Mouse (Mus musculus): ENCODE measurements at regions not wholly inside any gene's neighbourhood (a gene's known extent, or its start where the extent isn't known, plus 50 kb on each side); places are given as distances from the start of the nearest gene placed in this dataset.

- Histone ChIP-seq H3K36me3 (ENCODE audit: insufficient read depth) (no peaks in the 10 kb centered on the region), H3K4me2 (ENCODE audit: low read depth) (no peak overlapping the region), H3K27ac (ENCODE audit: low read depth, low read length) (0 out of 2 replicates have a peak overlapping the region, but pooled peaks have one; percentile 23), H3K4me1 (ENCODE audit: insufficient read depth) (no peaks in the 10 kb centered on the region), H3K4me3 (ENCODE audit: low read depth, low read length) (no peak overlapping the region), H3K27me3 (ENCODE audit: insufficient read depth, low read length) (no peaks in the 10 kb centered on the region), H3K9ac (no peak overlapping the region), H3K9me3 (ENCODE audit: low read length) (no peaks in the 10 kb centered on the region)
- DNase-seq (peak; percentile 62), ATAC-seq (peak; percentile 55)
- no peak for TF ChIP-seq CTCF (IDR thresholded peaks at IDR 0.05; ENCODE audit: low read depth)
- 50% methylated on average over 28 of the region's 28 CpGs for WGBS
Measured at GRCm38 (mm10) chr5:119480191-119481190, 190.0 kb upstream of the Tbx3 start.

GRCm38 (mm10) chr5:119483706-119484105 lies 186.8 kb upstream of the Tbx3 start:
- H3K27me3 ChIP-seq (ENCODE audit: insufficient read depth, low read length) = no peaks in the 10 kb centered on the region
- H3K36me3 ChIP-seq (ENCODE audit: insufficient read depth) = no peaks in the 10 kb centered on the region
- no peak overlapping the region for H3K4me2 ChIP-seq (ENCODE audit: low read depth)
- no peak for DNase-seq
- whole genome bisulfite sequencing = 87% methylated on average over 8 of the region's 8 CpGs
- H3K4me1 ChIP-seq (ENCODE audit: insufficient read depth) = no peaks in the 10 kb centered on the region
- H3K4me3 ChIP-seq (ENCODE audit: low read depth, low read length) = no peak overlapping the region
- no peaks in the 10 kb centered on the region for H3K9me3 ChIP-seq (ENCODE audit: low read length)
- no peak overlapping the region for H3K9ac ChIP-seq
- H3K27ac ChIP-seq (ENCODE audit: low read depth, low read length) = no peak overlapping the region
- no peak for ATAC-seq
- TF ChIP-seq CTCF (IDR thresholded peaks at IDR 0.05; ENCODE audit: low read depth) = no peak

- Histone ChIP-seq H3K9ac (no peak overlapping the region), H3K4me2 (ENCODE audit: low read depth) (no peak overlapping the region), H3K27me3 (ENCODE audit: insufficient read depth, low read length) (no peaks in the 10 kb centered on the region), H3K36me3 (ENCODE audit: insufficient read depth) (no peaks in the 10 kb centered on the region), H3K27ac (ENCODE audit: low read depth, low read length) (no peak overlapping the region), H3K9me3 (ENCODE audit: low read length) (no peaks in the 10 kb centered on the region), H3K4me1 (ENCODE audit: insufficient read depth) (no peaks in the 10 kb centered on the region), H3K4me3 (ENCODE audit: low read depth, low read length) (no peak overlapping the region)
- ATAC-seq = no peak
- TF ChIP-seq CTCF (IDR thresholded peaks at IDR 0.05; ENCODE audit: low read depth) = no peak
- DNase-seq = peak; percentile 22
Measured at GRCm38 (mm10) chr5:119486196-119486595, 184.3 kb upstream of the Tbx3 start.

GRCm38 (mm10) chr5:119487184-119487583 lies 183.3 kb upstream of the Tbx3 start:
- Histone ChIP-seq H3K4me1 (ENCODE audit: insufficient read depth) (no peaks in the 10 kb centered on the region), H3K36me3 (ENCODE audit: insufficient read depth) (no peaks in the 10 kb centered on the region), H3K9ac (no peak overlapping the region), H3K9me3 (ENCODE audit: low read length) (no peaks in the 10 kb centered on the region), H3K4me3 (ENCODE audit: low read depth, low read length) (no peak overlapping the region), H3K27ac (ENCODE audit: low read depth, low read length) (no peak overlapping the region), H3K4me2 (ENCODE audit: low read depth) (no peak overlapping the region), H3K27me3 (ENCODE audit: insufficient read depth, low read length) (no peaks in the 10 kb centered on the region)
- WGBS = 72% methylated on average over 8 of the region's 8 CpGs
- TF ChIP-seq CTCF (IDR thresholded peaks at IDR 0.05; ENCODE audit: low read depth) = no peak
- DNase-seq (no peak), ATAC-seq (no peak)

- H3K4me3 ChIP-seq (ENCODE audit: low read depth, low read length) = no peak overlapping the region
- no peak overlapping the region for H3K27ac ChIP-seq (ENCODE audit: low read depth, low read length)
- H3K27me3 ChIP-seq (ENCODE audit: insufficient read depth, low read length) = no peaks in the 10 kb centered on the region
- no peak overlapping the region for H3K4me2 ChIP-seq (ENCODE audit: low read depth)
- H3K36me3 ChIP-seq (ENCODE audit: insufficient read depth) = no peaks in the 10 kb centered on the region
- no peak for TF ChIP-seq CTCF (IDR thresholded peaks at IDR 0.05; ENCODE audit: low read depth)
- no peak overlapping the region for H3K9ac ChIP-seq
- ATAC-seq = peak; percentile 82
- 76% methylated on average over 1 of the region's 1 CpGs for WGBS
- peak; percentile 35 for DNase-seq
- no peaks in the 10 kb centered on the region for H3K4me1 ChIP-seq (ENCODE audit: insufficient read depth)
- no peaks in the 10 kb centered on the region for H3K9me3 ChIP-seq (ENCODE audit: low read length)
Measured at GRCm38 (mm10) chr5:119497501-119497900, 173.0 kb upstream of the Tbx3 start.

- Histone ChIP-seq H3K9ac (no peak overlapping the region), H3K4me2 (ENCODE audit: low read depth) (no peak overlapping the region), H3K4me3 (ENCODE audit: low read depth, low read length) (no peak overlapping the region), H3K4me1 (ENCODE audit: insufficient read depth) (no peaks in the 10 kb centered on the region), H3K9me3 (ENCODE audit: low read length) (no peaks in the 10 kb centered on the region), H3K36me3 (ENCODE audit: insufficient read depth) (no peaks in the 10 kb centered on the region), H3K27me3 (ENCODE audit: insufficient read depth, low read length) (no peaks in the 10 kb centered on the region), H3K27ac (ENCODE audit: low read depth, low read length) (no peak overlapping the region)
- DNase-seq (no peak), ATAC-seq (no peak)
- WGBS = 71% methylated on average over 6 of the region's 6 CpGs
- no peak for TF ChIP-seq CTCF (IDR thresholded peaks at IDR 0.05; ENCODE audit: low read depth)
Measured at GRCm38 (mm10) chr5:119498431-119498830, 172.0 kb upstream of the Tbx3 start.

GRCm38 (mm10) chr5:119507709-119508108 lies 162.8 kb upstream of the Tbx3 start:
- no peak overlapping the region for H3K4me3 ChIP-seq (ENCODE audit: low read depth, low read length)
- no peak for ATAC-seq
- TF ChIP-seq CTCF (IDR thresholded peaks at IDR 0.05; ENCODE audit: low read depth) = no peak

More at GRCm38 (mm10) chr5:119507709-119508108, 162.8 kb upstream of the Tbx3 start:
- 76% methylated on average over 14 of the region's 14 CpGs for WGBS
- DNase-seq = no peak
- Histone ChIP-seq H3K27me3 (ENCODE audit: insufficient read depth, low read length) (no peaks in the 10 kb centered on the region), H3K36me3 (ENCODE audit: insufficient read depth) (no peaks in the 10 kb centered on the region), H3K9ac (no peak overlapping the region), H3K9me3 (ENCODE audit: low read length) (no peaks in the 10 kb centered on the region), H3K4me1 (ENCODE audit: insufficient read depth) (no peaks in the 10 kb centered on the region), H3K4me2 (ENCODE audit: low read depth) (no peak overlapping the region), H3K27ac (ENCODE audit: low read depth, low read length) (no peak overlapping the region)
